Mouse (Mus musculus) midbrain, embryonic 14.5 days (tissue): ENCODE data around the gene Pgm5. TPM values are rescaled to one million over a fixed set of nuclear protein-coding genes. Genes with fewer than 3 reads are reported as not detected.
"Not testable (repeated sequence)": the region's sequence is repeated elsewhere in the genome, so short reads cannot be mapped to it uniquely, and the experiment has no call there.

Source experiments
- ATAC-seq: fragments of 200-750 bp; cut with Nextera tagmentation; 2 replicates; pipeline ENCODE4 v1.8.0; 2017; ENCODE audit warnings: moderate number of reproducible peaks, moderate library complexity; ENCODE audit not compliant: low FRiP score, low TSS enrichment
- DNase-seq: peaks from one replicate; pipeline ENCODE4 v3.0.0-alpha.2; 2015
- H3K27ac ChIP-seq: fragments of 300-500 bp; sonication (generic); replicated peaks from 2 replicates; pipeline ENCODE4 v1.5.1; 2014; ENCODE audit warnings: mild to moderate bottlenecking, low read depth, low read length, moderate library complexity
- H3K27me3 ChIP-seq: fragments of 300-500 bp; sonication (generic); 2 replicates; pipeline ENCODE4 v1.6.1; 2014; ENCODE audit warnings: low read length, control low read depth, mixed read lengths; ENCODE audit not compliant: control insufficient read depth, insufficient read depth
- H3K36me3 ChIP-seq: fragments of 300-500 bp; sonication (generic); 2 replicates; pipeline ENCODE4 v1.6.1; 2014; ENCODE audit warnings: low read length, control low read depth; ENCODE audit not compliant: control insufficient read depth, insufficient read depth
- H3K4me1 ChIP-seq: fragments of 300-500 bp; sonication (generic); 2 replicates; pipeline ENCODE4 v1.6.1; 2014; ENCODE audit warnings: mild to moderate bottlenecking, antibody characterized with exemption, low read length, control low read depth; ENCODE audit not compliant: control insufficient read depth, insufficient read depth
- H3K4me2 ChIP-seq: fragments of 300-500 bp; sonication (generic); 2 replicates; pipeline ENCODE4 v1.6.1; 2014; ENCODE audit warnings: mild to moderate bottlenecking, low read length, moderate library complexity
- H3K4me3 ChIP-seq: fragments of 300-500 bp; sonication (generic); replicated peaks from 2 replicates; pipeline ENCODE4 v1.5.1; 2014; ENCODE audit warnings: low read depth, low read length
- H3K9ac ChIP-seq: fragments of 300-500 bp; sonication (generic); replicated peaks from 2 replicates; pipeline ENCODE4 v1.6.1; 2014; ENCODE audit warnings: mild to moderate bottlenecking, low read length, moderate library complexity
- H3K9me3 ChIP-seq: fragments of 300-500 bp; sonication (generic); 2 replicates; pipeline ENCODE4 v1.6.1; 2016; ENCODE audit warnings: low read length, control low read depth, mixed read lengths; ENCODE audit not compliant: control insufficient read depth
- WGBS: fragments of 180-500 bp; shearing (Covaris S2); extraction: QIAGEN DNeasy Blood & Tissue Kit; methylation state at CpG from one replicate; pipeline ENCODE4 v1.1.7; 2014; 5-methylcytosine and 5-hydroxymethylcytosine counted together
- polyA plus RNA-seq: library from polyadenylated mRNA; unstranded; fragments of >200 nt; fragmentation: Nextera tagmentation; extraction: Ambion mirVana; gene quantifications from 2 replicates; pipeline ENCODE4 v1.2.1, GENCODE M21; 2014

Gene Pgm5
- polyA plus RNA-seq, 1 experiment from 2014 or later = 0.91 TPM

DNA sequence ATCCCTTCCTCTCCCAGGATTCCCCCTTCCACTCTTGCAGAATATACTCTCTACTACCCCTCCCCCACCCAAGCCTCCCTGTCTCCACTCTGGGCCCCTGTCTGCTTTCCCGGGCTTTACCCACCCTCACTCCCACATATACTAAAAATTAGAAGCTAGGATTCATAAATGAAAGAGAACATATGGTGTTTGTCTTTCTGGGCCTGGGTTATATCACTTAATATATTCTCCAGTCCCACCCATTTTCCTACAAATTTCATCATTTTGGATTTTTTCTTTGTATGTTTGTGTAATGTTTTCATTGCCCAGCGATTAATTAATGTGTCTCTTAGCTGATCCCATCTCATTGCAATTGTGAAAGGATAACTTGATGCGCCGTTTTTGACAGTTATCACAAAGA, 19.6 kb upstream of the Pgm5 start:
- Histone ChIP-seq H3K4me1 (no peaks in the 10 kb centered on the region), H3K4me2 (no peak overlapping the region), H3K36me3 (no peaks in the 10 kb centered on the region), H3K9ac (no peak overlapping the region), H3K27me3 (no peaks in the 10 kb centered on the region), H3K27ac (no peak overlapping the region), H3K4me3 (no peak overlapping the region), H3K9me3 (no peaks in the 10 kb centered on the region)
- WGBS = 65% methylated on average over 4 of the region's 4 CpGs
- DNase-seq (no peak), ATAC-seq (no peak)

DNA sequence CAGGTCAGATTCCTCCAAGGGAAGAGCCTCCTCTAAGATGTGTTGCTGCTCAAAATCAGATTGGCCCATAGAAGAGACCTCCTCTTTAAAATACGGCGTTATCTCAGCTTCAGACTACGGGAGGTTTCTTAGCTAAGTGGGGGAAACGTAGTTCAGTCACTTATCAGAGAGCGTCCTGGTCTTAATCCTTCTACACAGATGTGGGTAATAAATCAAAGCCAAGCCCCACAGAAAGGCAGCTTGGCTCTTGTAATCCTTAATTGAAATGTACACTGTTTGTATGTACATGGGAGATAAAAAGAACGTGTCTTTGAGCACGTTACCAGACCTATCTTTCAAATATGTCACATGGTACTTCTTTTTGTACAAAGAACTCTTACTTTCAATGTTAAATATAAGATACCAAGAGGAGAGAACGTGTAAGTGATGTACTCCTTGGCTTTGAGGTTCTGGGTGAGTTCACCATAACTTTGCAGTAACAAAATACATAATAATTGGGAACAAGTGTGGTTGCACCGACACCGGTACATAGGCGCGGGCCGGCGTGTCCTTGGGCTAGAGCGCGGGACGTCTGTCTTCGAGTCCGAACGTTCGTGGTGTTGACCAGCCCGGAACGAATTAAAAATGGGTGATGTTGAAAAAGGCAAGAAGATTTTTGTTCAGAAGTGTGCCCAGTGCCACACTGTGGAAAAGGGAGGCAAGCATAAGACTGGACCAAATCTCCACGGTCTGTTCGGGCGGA, 13.6 kb upstream of the Pgm5 start, which contains the start of gene Gm10053:
TSS of gene Gm10053 (plus strand) at position 558 of the 742 bp plus-strand sequence.
- not testable (repeated sequence) for H3K9me3 ChIP-seq
- 85% methylated on average over 23 of the region's 26 CpGs for WGBS

DNA sequence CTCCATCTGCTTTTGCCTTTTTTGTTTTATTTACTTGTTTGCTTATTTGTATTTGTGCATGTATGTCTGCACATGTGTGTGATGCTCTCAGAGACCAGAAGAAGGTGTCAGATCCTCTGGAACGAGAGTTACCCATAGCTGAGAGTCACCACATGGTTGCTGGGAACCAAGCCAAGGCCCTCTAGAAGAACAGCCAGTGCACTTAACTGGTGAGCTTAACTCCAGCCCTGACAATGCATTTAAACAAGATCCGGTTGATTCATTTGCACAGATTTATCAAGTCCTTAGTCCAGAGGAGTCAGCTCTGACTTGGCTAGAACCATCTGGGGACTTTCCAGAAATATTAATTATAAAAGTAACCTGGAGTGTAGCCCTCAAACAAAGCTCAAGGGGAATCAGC, 12.2 kb upstream of the Pgm5 start:
- DNase-seq (no peak), ATAC-seq (no peak)
- no peak overlapping the region for H3K27ac ChIP-seq
- no peaks in the 10 kb centered on the region for H3K36me3 ChIP-seq
- no peaks in the 10 kb centered on the region for H3K9me3 ChIP-seq
- no peaks in the 10 kb centered on the region for H3K4me1 ChIP-seq
- H3K9ac ChIP-seq = no peak overlapping the region
- peaks cover 6% of the 10 kb centered on the region; the same call in 1 of the 2 replicates for H3K27me3 ChIP-seq
- 69% methylated on average over 2 of the region's 2 CpGs for WGBS
- H3K4me3 ChIP-seq = no peak overlapping the region
- no peak overlapping the region for H3K4me2 ChIP-seq

More for the DNA sequence above, 13.6 kb upstream of the Pgm5 start, which contains the start of gene Gm10053:
- not testable (repeated sequence) for H3K4me2 ChIP-seq, DNase-seq, ATAC-seq, H3K27me3 ChIP-seq, H3K27ac ChIP-seq, H3K9ac ChIP-seq, H3K36me3 ChIP-seq, H3K4me1 ChIP-seq, H3K4me3 ChIP-seq

DNA sequence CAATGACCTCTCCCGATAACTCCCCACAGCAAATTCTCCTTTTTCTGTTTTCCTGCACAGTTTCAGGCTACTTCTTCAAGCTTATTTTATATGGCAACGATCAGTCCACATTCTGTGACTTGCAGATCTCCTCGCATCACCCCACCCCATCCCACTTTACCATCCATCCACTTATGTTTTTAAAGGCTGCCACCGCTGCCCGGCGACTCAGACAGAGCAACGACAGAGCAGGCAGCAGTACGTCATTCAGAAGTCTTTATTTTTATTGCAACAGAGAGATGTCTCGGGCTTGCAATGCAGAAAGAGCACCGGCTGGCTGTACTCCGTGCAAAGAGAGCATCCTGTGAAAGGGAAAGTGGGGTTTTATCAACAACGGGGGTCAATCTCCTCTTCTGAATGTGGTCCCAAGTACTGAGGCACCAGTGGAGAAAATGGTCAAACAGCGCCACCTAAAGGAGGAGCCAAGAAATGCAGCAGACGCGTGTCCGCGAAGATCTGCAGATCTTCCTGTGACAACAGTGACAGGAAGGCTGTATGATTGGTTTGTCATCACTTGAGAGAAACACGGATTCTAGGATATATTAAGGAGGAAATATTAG, 9.5 kb upstream of the Pgm5 start:
- no peaks in the 10 kb centered on the region for H3K36me3 ChIP-seq
- H3K9ac ChIP-seq = peak overlapping the region; percentile 50
- peak overlapping the region; percentile 56 for H3K4me2 ChIP-seq
- H3K27ac ChIP-seq = no peak overlapping the region
- ATAC-seq (peak; percentile 48; the same call in 1 of the 2 replicates), DNase-seq (peak; percentile 92)
- H3K9me3 ChIP-seq = no peaks in the 10 kb centered on the region
- H3K4me3 ChIP-seq = peak overlapping the region; percentile 23
- 18% methylated on average over 18 of the region's 18 CpGs for WGBS
- H3K4me1 ChIP-seq = no peaks in the 10 kb centered on the region
- H3K27me3 ChIP-seq = peaks cover 6% of the 10 kb centered on the region; the same call in 1 of the 2 replicates

DNA sequence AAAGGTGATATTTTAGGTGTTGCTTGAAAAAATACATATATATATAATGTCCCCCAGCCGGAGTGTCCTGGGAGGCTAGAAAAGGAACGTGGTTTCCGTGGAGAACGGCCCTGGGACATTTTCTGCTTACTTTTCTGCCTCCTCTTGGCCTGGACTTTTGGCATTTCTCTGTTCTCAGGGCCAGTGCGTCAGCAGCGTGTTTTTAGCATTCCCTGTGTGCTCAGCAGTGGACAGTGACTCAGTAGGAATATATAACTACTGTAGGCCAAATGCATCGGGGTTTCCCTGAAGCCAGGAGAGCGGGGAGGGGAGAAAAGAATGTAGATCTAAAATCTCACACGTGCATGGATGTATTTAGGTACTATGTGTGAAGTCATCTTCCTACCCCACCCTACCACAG, 3.8 kb upstream of the Pgm5 start:
- peaks cover 6% of the 10 kb centered on the region for H3K4me1 ChIP-seq
- 86% methylated on average over 9 of the region's 9 CpGs for WGBS
- no peak for ATAC-seq

DNA sequence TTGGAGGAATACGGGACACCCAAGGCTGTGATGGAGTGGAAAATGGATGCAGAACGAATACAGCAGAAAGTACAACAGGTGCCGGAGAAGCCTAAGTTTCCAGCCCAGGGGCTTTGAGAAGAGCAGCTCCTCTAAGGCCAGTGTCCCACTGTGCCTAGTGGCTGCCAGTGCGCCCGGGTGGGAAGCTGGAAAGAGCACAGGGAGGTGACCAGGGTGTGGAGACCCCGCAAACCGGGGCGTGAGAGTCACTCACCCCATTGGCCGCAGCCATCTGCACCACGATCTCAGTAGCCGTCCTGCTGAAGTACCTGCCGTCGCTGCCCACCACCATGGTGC, 411 bp downstream of the Pgm5 start:
- Histone ChIP-seq H3K9me3 (no peaks in the 10 kb centered on the region), H3K4me2 (peak overlapping the region; percentile 67), H3K27ac (no peak overlapping the region), H3K4me1 (peaks cover 6% of the 10 kb centered on the region), H3K9ac (peak overlapping the region; percentile 39; the same call in 1 of the 2 replicates), H3K27me3 (peaks cover 27% of the 10 kb centered on the region), H3K4me3 (peak overlapping the region; percentile 34), H3K36me3 (no peaks in the 10 kb centered on the region)
- no peak for ATAC-seq
- WGBS = 21% methylated on average over 13 of the region's 13 CpGs
- no peak for DNase-seq

More for the DNA sequence above, 3.8 kb upstream of the Pgm5 start:
- Histone ChIP-seq H3K4me3 (no peak overlapping the region), H3K9me3 (no peaks in the 10 kb centered on the region), H3K27ac (no peak overlapping the region), H3K4me2 (no peak overlapping the region), H3K27me3 (peaks cover 24% of the 10 kb centered on the region), H3K36me3 (no peaks in the 10 kb centered on the region), H3K9ac (no peak overlapping the region)
- DNase-seq = no peak

DNA sequence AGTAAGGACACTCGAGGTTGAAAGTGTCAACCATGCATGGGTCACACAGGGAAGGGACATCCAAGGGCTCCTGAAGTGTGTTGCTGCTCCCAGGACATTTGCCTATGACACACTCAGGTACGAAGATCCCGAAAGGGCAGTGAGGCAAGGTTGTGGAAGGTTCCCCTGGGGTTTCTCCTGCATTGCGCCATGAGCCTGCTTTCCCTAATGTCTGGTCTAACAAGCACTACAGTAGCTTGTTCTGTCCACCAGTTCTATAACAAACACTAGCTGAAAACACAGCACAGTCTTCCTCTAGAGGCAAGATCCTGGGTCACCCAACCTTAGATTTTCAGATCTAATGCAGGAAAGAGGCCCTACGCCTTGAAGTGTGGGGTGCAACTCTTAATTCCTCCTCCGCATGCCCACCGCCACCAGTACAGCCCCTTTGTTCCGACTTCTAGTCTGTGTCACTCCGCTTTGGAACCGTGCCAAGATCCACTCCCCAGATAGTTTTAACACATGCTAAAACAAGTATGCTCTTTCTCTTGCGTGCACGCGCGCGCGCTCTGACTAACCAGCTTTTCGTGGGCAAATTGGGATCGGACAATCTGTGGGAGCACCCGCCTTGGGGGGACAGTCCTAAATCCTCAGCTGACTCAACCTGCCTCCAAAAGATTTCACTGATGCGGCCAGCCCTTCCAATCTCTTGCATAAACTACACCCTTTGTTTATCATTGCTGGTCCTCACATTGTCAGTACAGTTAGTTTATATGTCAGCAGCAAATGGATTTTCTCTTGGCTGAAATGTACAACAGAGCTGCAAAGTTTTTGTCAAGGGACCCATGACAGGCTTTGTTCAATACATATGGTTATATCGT, 10.0 kb downstream of the Pgm5 start:
- ATAC-seq = no peak
- Histone ChIP-seq H3K4me1 (peaks cover 9% of the 10 kb centered on the region; the same call in 1 of the 2 replicates), H3K9me3 (no peaks in the 10 kb centered on the region), H3K36me3 (no peaks in the 10 kb centered on the region), H3K4me3 (0 out of 2 replicates have a peak overlapping the region, but pooled peaks have one; percentile 5), H3K27ac (no peak overlapping the region), H3K4me2 (peak overlapping the region; percentile 34), H3K27me3 (no peaks in the 10 kb centered on the region), H3K9ac (no peak overlapping the region; the same call in 1 of the 2 replicates)
- WGBS = 51% methylated on average over 21 of the region's 21 CpGs
- peak; percentile 85 for DNase-seq

DNA sequence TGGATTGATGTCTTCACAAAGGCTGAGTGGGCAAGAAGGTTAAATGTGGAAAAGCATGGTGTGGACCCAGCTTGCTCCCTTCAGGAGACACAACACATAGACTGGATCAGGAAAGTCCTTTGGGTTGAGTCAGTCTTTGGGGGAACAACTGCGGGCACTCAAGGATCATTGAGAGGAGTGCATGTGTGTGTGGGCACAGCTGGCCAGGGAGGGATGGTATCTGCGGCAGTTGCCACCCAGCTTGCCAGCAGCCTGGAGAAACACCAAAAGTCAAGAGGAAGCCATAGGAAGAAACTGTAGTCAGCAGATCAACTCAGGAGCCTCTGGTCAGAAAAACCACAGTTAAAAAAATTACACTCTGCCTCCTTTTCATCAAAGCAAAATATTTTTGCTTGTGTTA, 12.8 kb downstream of the Pgm5 start:
- WGBS = 84% methylated on average over 2 of the region's 2 CpGs
- ATAC-seq (no peak), DNase-seq (no peak)
- no peak overlapping the region for H3K9ac ChIP-seq
- H3K4me3 ChIP-seq = no peak overlapping the region
- no peaks in the 10 kb centered on the region for H3K27me3 ChIP-seq
- no peak overlapping the region for H3K27ac ChIP-seq
- peaks cover 13% of the 10 kb centered on the region; the same call in 1 of the 2 replicates for H3K4me1 ChIP-seq
- no peak overlapping the region for H3K4me2 ChIP-seq
- no peaks in the 10 kb centered on the region for H3K9me3 ChIP-seq
- H3K36me3 ChIP-seq = no peaks in the 10 kb centered on the region
